Mouse (Mus musculus): ENCODE data around the gene Man2c1.

GRCm38 (mm10) chr9:57141417-57142353 is 11.2 kb downstream of the Man2c1 start:
- TF ChIP-seq CTCF (IDR thresholded peaks at IDR 0.05; ENCODE audit: control insufficient read depth, insufficient read depth, low read length) (no peak), POLR2A (IDR thresholded peaks at IDR 0.05; ENCODE audit: borderline replicate concordance, control insufficient read depth, low read depth, low read length) (no peak)

All from bone marrow, adult 2 months (tissue).